Mouse (Mus musculus) right cerebral cortex, postnatal 10 days (tissue): ENCODE results near the gene Ttc23.
A peak's percentile ranks its signal among the peaks of the same experiment; 100 is the strongest.

Experiments
- DNase-seq, 2 experiments: peaks; one replicate each; pipeline ENCODE4 v3.0.0; 2021; ENCODE audit warnings: low spot score in 2 of 2

Ttc23 gene

DNA sequence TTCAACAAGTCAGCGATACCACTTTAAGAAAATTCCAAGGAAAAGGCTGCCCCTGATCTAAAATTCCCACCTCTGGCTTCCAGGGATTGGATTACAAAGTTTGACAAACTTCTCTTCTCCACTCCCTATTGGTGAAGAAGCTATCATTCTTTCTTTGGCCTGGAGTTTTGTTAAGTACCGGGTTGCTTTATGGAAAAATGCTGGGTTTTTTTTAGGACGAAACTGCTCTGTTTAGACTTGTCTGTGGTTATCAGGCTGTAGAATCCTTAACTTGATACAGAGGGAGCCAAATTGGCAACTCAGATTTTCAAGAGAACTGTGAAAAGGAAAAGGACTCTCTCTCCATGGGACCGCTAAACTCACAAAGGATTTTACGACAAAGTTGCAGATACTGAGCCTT lies at the start of gene Ttc23:
Ttc23 (plus strand) TSS at position 134 of the 400 bp plus-strand sequence.
- DNase-seq, result no peak

DNA sequence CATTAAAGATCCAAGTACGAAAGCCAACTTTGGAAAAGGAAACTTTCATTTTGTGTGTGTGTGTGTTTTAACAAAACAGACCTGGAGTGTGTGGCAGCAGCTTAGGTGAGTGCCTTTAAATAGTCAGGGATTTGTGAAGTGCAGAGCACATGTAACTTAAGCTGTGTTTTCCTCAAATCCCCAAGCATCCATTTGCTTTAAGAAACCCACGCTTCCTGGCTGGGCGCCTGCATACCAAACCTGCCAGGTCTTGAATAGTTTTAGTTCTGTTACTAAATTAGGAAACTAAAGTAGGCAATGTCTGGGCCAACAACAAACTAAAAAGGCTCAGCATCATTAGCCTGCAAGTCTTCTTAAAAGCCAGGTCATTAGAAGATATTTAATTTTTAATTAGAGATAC lies 49.2 kb upstream of the Ttc23 start:
- peak; percentile 86 to 87 for DNase-seq

GRCm38 (mm10) chr7:67605114-67605513 lies 42.1 kb upstream of the Ttc23 start:
- no peak for DNase-seq

GRCm38 (mm10) chr7:67606250-67606649 lies 41.0 kb upstream of the Ttc23 start:
- DNase-seq, result no peak

- no peak for DNase-seq
These were observed 39.4 kb upstream of the Ttc23 start for GRCm38 (mm10) chr7:67607669-67608347.

DNA sequence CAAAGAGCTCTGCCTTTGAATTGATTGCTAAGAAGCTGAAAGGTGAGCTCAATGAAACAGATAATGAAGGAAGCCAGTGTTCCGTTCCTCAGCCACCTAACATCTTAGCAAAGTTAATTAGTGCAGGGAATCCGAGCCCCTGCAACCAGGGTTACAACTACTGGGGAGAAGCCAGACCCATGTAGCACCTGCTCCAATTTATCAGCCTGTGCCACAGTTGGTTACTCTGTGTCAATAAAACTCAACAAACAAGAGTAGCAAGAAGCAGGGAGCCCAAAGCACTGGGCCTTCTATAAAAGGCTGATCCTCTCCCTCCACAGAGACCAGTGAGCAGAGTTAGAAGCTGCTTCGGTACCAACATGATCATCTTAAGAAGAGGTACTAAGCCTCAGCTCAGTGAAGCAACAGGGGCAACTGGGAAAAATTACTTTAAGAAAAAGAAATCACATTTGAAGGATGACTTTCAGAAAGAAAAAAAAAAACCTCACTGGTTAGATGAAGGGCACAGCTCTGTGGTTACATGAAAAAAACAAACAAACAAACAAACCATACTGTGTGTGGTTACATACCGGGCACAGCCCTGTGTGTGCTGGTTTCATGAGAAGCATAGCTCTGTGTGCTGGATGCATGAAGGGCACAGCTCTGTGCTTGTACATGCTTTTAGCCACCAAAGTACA lies 38.7 kb upstream of the Ttc23 start:
- no peak for DNase-seq

DNA sequence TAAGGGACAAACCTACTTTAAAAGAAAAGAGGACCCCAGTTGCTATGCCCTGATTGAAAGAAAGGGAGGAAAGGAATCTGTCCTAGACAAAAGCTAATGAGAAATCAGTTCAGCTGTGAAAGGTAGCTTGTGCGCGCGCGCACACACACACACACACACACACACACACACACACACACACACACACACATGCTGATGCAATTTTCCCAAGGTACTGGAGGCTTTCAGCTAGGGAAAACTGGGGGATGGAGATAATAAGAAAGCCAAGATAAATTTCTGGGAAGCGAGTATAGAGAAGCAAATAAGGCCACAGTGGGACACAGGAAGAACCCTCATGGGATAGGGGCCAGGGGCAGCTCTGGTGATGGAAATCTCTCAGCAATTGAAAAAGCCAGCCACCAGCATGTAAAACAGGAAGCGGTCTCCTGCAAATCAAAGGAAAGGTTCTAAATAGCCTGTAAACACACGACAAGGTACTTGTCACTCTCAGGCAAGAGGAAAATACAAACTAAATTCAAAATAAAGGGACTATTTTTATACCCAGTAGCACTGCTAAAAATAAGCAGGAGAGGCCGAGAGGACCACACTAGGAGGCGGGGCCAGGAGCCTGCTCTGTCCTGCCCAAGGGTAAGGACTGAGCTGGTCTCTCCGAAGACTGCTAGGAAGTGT lies 33.3 kb upstream of the Ttc23 start:
- no peak for DNase-seq

DNA sequence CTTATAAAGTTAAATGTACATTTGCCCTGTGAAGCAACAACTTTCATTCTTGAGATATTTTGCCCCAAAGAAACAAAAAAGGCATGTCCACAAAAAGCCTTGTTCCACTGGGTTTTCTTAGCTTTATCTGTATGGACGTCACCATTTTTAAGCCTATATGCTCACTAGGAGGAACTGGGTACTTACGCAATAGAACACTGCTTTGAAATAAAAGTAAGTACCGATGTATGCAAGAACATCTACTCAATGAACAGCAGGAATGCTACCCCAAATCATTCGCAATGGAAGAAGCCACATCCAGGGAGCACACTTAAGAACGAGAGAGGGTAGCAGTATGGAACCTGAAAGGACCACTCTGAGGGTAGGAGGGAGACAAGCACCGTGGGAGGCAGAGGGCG lies 32.7 kb upstream of the Ttc23 start:
- DNase-seq, result no peak

DNA sequence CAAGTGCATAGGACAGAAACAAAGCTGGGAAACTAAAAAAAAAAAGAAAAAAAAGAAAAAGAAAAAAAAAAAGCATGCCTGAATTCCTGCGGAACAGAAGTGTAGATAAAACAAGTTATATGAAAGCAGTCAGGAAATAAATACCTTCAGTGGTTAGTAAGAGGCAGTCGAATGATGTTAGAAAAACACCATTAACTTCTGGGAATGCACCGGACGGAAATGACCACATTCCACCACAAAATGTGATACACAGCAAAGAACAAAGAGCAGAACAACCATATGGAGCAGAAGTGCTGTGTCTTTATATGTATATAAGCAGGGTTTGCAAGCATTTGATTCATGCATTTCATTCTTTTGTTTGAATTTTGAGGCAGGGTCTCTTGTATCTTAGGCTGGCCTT lies 30.3 kb upstream of the Ttc23 start:
- no peak for DNase-seq

- DNase-seq, result no peak
These were observed 29.6 kb upstream of the Ttc23 start for GRCm38 (mm10) chr7:67617646-67618045.

DNA sequence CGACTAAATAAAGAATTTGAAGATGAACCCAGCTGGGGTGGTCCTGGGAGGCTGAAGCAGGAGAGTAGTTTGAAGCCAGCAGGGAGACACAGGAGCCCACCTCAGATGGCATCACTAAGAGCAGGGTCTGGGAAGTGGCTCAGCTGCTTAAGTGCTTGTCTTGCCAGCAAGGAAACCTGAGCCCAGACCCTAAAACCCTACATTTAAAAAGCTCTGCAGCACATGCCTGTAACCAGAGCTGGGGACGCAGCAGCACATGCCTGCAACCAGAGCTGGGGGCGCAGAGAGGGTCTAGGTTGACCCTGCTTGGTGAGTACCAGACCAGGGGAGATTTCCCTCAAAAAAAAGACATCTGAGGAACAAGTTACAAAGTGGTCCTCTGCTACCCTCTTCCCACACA lies 28.9 kb upstream of the Ttc23 start:
- no peak for DNase-seq

- peak; percentile 51 to 53 for DNase-seq
These were observed 27.4 kb upstream of the Ttc23 start for GRCm38 (mm10) chr7:67619836-67620235.

- DNase-seq, result no peak
These were observed 25.1 kb upstream of the Ttc23 start for GRCm38 (mm10) chr7:67622151-67622550.

DNA sequence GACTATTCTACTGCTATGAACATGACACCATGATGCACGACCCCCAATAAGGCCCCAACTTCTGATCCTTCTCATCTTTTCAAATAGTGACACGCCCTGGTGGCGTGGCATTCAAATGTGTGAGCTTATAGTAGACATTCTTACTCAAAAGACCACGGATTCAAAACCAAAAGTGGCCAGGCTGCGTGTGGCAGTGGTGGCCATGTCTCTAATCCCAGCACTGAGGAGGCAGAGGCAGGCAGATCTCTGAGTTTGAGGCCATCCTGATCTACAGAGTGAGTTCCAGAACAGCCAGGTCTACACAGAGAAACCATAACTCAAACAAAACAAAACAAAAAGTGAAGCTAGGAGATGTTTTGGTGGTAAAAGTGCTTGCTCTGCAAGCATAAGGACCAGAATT lies 20.5 kb upstream of the Ttc23 start:
- DNase-seq, result no peak

DNA sequence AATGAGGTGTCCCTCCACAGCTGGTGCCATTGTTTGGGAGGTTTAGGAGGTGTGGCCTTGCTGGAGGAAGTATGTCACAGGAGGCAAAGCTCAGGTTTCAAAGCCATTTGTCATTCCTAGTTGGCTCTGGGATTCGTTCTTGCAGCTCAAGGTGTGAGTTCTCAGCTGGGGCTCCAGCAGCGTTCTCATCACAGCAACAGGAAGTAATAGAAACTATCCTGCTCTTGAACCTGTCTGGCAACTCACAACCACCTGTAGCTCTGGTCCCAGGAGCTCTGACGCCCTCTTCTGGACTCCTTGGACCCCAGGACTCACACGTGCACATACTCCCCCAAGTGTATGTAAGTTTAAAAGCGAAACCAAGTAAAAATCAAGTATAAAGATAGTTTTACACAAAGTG lies 17.5 kb upstream of the Ttc23 start:
- no peak for DNase-seq

DNA sequence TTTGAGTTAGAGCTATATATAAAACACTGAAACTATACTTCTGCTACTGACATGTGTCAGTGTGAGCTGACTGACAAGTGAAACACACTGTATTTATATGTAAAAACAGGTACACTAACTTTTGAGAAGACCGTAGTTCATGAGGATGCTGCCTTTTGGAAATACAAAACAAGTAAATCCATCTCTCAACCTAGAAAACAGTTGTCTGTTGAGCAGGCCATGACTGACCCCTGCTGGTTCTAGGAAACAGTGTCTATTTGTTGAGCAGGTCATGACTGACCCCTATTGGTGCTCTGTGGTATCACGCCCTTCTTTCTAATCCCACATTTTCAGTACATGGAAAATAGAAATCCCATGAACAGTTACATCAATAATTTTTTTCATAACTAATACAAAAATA lies 16.4 kb upstream of the Ttc23 start:
- DNase-seq, result peak; percentile 83

DNA sequence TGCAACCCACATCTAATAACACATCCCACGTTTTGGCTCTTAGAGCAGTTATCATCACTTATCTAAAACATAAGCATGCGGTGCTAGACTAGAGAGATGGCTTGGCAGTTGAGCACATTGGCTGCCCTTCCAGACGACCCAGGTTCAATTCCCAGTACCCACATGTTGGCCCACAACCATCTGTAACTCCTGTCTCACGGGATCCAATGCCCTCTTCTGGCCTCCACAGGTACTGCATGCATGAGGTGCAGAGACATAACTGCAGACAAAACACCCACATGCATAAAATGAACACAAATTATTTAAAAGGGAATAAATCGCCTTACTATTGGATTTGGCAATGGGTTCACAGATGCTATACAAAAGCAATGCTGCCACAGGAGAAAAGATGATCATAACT lies 14.8 kb upstream of the Ttc23 start:
- DNase-seq, result no peak

DNA sequence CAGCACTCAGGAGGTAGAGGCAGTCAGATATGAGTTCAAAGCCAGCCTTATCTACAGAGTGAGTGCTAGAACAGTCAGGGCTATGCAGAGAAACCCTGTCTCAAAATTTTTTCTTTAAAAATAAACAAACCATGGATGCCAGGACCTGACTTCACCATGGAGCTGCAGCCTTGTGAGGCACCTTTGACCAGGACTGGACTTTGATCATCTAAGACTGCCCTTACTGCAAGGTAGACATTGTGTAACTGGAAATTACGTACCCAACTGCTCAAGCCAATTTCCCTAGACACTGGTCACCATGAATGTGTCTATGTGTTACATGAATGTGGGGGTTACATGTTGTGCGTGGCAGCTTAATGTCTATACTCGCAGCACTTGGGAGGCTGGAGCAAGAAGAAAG lies 13.0 kb upstream of the Ttc23 start:
- no peak for DNase-seq

DNA sequence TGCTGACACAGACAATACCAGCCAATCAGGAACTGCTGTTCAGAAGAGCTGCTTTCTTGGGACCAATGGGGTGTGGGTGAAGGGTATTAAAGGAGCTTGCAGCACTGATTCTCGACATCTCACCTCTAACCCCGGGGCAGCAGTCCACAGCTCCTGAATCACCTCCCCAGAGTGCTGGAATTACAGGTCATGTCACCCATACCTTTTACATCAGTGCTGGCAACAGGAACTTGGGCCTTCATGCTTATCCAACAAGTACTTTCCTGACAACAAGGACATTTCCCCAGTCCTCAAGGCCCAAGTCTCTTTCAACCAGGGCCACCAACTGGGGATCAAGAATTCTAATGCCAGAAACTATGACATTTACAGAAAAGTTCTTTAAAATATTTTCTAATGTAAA lies 11.0 kb upstream of the Ttc23 start:
- DNase-seq, result no peak

DNA sequence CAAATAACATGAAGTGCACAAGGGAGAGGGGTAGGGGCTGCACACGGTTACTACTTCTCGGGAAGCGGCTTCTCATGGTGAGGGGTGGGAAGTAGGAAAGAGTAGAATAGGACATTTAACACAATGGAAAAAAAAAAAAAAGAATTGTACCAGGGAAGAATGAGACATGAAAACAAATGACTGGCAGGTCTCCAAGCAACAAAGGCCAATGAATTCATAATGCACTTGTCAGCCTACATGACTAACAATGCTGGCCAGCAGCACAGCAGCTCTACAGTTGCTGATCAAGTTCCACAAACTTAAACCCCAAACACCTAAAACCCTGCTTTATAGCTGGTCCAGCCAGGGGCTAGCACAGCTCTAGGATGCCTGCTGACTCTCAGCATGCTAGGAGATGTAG lies 8.2 kb upstream of the Ttc23 start:
- DNase-seq, result no peak

DNA sequence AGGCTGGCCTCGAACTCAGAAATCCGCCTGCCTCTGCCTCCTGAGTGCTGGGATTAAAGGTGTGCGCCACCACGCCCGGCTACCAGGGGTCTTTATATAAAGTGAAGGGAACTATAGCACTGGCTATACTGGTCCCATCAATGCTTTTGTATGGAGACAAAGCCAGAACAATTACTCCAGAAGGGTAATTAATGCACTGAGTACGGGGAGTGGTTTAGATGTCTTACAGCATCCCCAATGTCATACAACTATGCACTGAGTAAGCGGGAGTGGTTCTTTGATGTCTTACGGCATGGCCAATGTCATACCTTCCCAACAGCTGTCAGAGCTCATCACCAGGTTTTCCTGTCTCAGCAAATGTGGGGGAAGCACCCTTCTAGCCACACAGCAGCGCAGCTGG lies 4.3 kb upstream of the Ttc23 start:
- DNase-seq, result no peak

GRCm38 (mm10) chr7:67644291-67644690 lies 2.9 kb upstream of the Ttc23 start:
- no peak for DNase-seq
